Mouse (Mus musculus): ENCODE measurements around the gene Cygb.
"Not testable (repeated sequence)": the region's sequence is repeated elsewhere in the genome, so short reads cannot be mapped to it uniquely, and the experiment has no call there.

The Cygb gene

GRCm38 (mm10) chr11:116654255-116654821 lies at the start of gene Cygb:
Cygb (minus strand) TSS chr11:116654313.
- peak; percentile 71 for DNase-seq (ENCODE audit: low spot score)

GRCm38 (mm10) chr11:116701377-116701841 lies 47.3 kb upstream of the Cygb start:
- no peak for DNase-seq (ENCODE audit: low spot score)

- no peak for DNase-seq (ENCODE audit: low spot score)
Measured at GRCm38 (mm10) chr11:116697521-116697920, 43.4 kb upstream of the Cygb start.

GRCm38 (mm10) chr11:116696426-116696825 lies 42.3 kb upstream of the Cygb start:
- DNase-seq (ENCODE audit: low spot score): no peak

- no peak for DNase-seq (ENCODE audit: low spot score)
Measured at GRCm38 (mm10) chr11:116695194-116695880, 41.2 kb upstream of the Cygb start.

GRCm38 (mm10) chr11:116694250-116695193 lies 40.4 kb upstream of the Cygb start:
- peak; percentile 53 for DNase-seq (ENCODE audit: low spot score)

- no peak for DNase-seq (ENCODE audit: low spot score)
Measured at GRCm38 (mm10) chr11:116693899-116694249, 39.8 kb upstream of the Cygb start.

GRCm38 (mm10) chr11:116690701-116691575 lies 36.8 kb upstream of the Cygb start:
- no peak for DNase-seq (ENCODE audit: low spot score)

GRCm38 (mm10) chr11:116689622-116690021 lies 35.5 kb upstream of the Cygb start:
- DNase-seq (ENCODE audit: low spot score): no peak

- no peak for DNase-seq (ENCODE audit: low spot score)
Measured at GRCm38 (mm10) chr11:116687897-116688296, 33.8 kb upstream of the Cygb start.

- DNase-seq (ENCODE audit: low spot score): no peak
Measured at GRCm38 (mm10) chr11:116685729-116686128, 31.6 kb upstream of the Cygb start.

GRCm38 (mm10) chr11:116683777-116684176 lies 29.7 kb upstream of the Cygb start:
- no peak for DNase-seq (ENCODE audit: low spot score)

GRCm38 (mm10) chr11:116682501-116683144 lies 28.5 kb upstream of the Cygb start:
- DNase-seq (ENCODE audit: low spot score): no peak

GRCm38 (mm10) chr11:116681147-116681546 lies 27.0 kb upstream of the Cygb start:
- DNase-seq (ENCODE audit: low spot score): no peak

- no peak for DNase-seq (ENCODE audit: low spot score)
Measured at GRCm38 (mm10) chr11:116680321-116681091, 26.4 kb upstream of the Cygb start.

GRCm38 (mm10) chr11:116679148-116679547 lies 25.0 kb upstream of the Cygb start:
- no peak for DNase-seq (ENCODE audit: low spot score)

- DNase-seq (ENCODE audit: low spot score): no peak
Measured at GRCm38 (mm10) chr11:116677711-116678441, 23.8 kb upstream of the Cygb start.

- DNase-seq (ENCODE audit: low spot score): no peak
Measured at GRCm38 (mm10) chr11:116676175-116676976, 22.3 kb upstream of the Cygb start.

GRCm38 (mm10) chr11:116675429-116675828 lies 21.3 kb upstream of the Cygb start:
- DNase-seq (ENCODE audit: low spot score): not testable (repeated sequence)
